Mouse (Mus musculus): ENCODE measurements around the gene Nrxn1.

- TF ChIP-seq MAX (IDR thresholded peaks at IDR 0.05; ENCODE audit: low read depth) (no peak), TCF3 (IDR thresholded peaks at IDR 0.05; ENCODE audit: insufficient read length, low read depth) (no peak), MYOD1 (IDR thresholded peaks at IDR 0.05; ENCODE audit: control insufficient read depth in 1 of 3, insufficient read length in 2 of 3, low read depth in 2 of 3) (no peak), POLR2AphosphoS2 (IDR thresholded peaks at IDR 0.05; ENCODE audit: insufficient read length, low read depth) (no peak), POLR2A (IDR thresholded peaks at IDR 0.05; ENCODE audit: insufficient read length, low read depth) (no peak), E2F4 (IDR thresholded peaks at IDR 0.05; ENCODE audit: insufficient read depth) (no peak), MYOG (IDR thresholded peaks at IDR 0.05; ENCODE audit: control insufficient read depth in 1 of 3, insufficient read depth in 1 of 3, insufficient read length in 2 of 3, low read depth in 2 of 3) (no peak)
Measured at GRCm38 (mm10) chr17:90818340-90818739, 274.5 kb downstream of the Nrxn1 start.
